Mouse (Mus musculus): ENCODE results near the gene Slc6a16.

GRCm38 (mm10) chr7:45216442-45217183, 24.3 kb upstream of the Slc6a16 start:
- no peak for TF ChIP-seq POLR2A (IDR thresholded peaks at IDR 0.05; ENCODE audit: insufficient read length, low read depth)
- no peak for TF ChIP-seq MAX (IDR thresholded peaks at IDR 0.05; ENCODE audit: low read depth)
- TF ChIP-seq TCF12 (IDR thresholded peaks at IDR 0.05; ENCODE audit: insufficient read depth, poor library complexity, severe bottlenecking), result no peak
- TF ChIP-seq MYOG (IDR thresholded peaks at IDR 0.05; ENCODE audit: control insufficient read depth in 1 of 3, insufficient read depth in 1 of 3, insufficient read length in 2 of 3, low read depth in 2 of 3), result peak in 1 of 3 experiments; percentile 45
- TF ChIP-seq POLR2AphosphoS2 (IDR thresholded peaks at IDR 0.05; ENCODE audit: insufficient read length, low read depth), result no peak
- TF ChIP-seq USF1 (IDR thresholded peaks at IDR 0.05; ENCODE audit: low read depth), result no peak
- no peak for TF ChIP-seq REST (IDR thresholded peaks at IDR 0.05; ENCODE audit: insufficient read depth, insufficient read length)
- TF ChIP-seq SRF (IDR thresholded peaks at IDR 0.05; ENCODE audit: control insufficient read depth, insufficient read length, low read depth), result no peak
- TF ChIP-seq E2F4 (IDR thresholded peaks at IDR 0.05; ENCODE audit: insufficient read depth), result no peak
- peak in 2 of 3 experiments; percentile 49 to 63 for TF ChIP-seq MYOD1 (IDR thresholded peaks at IDR 0.05; ENCODE audit: control insufficient read depth in 1 of 3, insufficient read length in 2 of 3, low read depth in 2 of 3)
